Mouse (Mus musculus) embryonic fibroblast, embryonic 13.5 days (primary cell): ENCODE results near the gene Prkcd. TPM values are rescaled to one million over a fixed set of nuclear protein-coding genes. Genes with fewer than 3 reads are reported as not detected.

Experiments used
- H3K27ac ChIP-seq: 2 replicates; pipeline ENCODE4 v1.5.1; 2012; ENCODE audit warnings: low read length, control low read depth, inconsistent platforms; ENCODE audit not compliant: insufficient read depth
- H3K4me1 ChIP-seq: 2 replicates; pipeline ENCODE4 v1.6.1; 2011; ENCODE audit warnings: low read length; ENCODE audit not compliant: control insufficient read depth, insufficient read depth
- H3K4me3 ChIP-seq: 2 replicates; pipeline ENCODE4 v1.5.1; 2011; ENCODE audit warnings: mild to moderate bottlenecking, control low read depth, low read length; ENCODE audit not compliant: insufficient read depth
- CTCF ChIP-seq: IDR thresholded peaks from 2 replicates; pipeline ENCODE4 v1.5.1; 2011; ENCODE audit warnings: mild to moderate bottlenecking, control low read depth, low read length, moderate library complexity, borderline replicate concordance; ENCODE audit not compliant: insufficient read depth
- POLR2A ChIP-seq: IDR thresholded peaks from 2 replicates; pipeline ENCODE4 v1.6.1; 2011; ENCODE audit warnings: low read depth, mild to moderate bottlenecking, control low read depth, low read length, moderate library complexity
- polyA plus RNA-seq: library from polyadenylated mRNA; stranded (reverse); fragments of >200 nt; gene quantifications from 2 replicates; pipeline ENCODE4 v1.2.4, GENCODE M21; 2011; ENCODE audit warnings: low read depth; ENCODE audit not compliant: missing spikeins, insufficient read length

The Prkcd gene
- polyA plus RNA-seq, 1 experiment: 56.9 TPM

DNA sequence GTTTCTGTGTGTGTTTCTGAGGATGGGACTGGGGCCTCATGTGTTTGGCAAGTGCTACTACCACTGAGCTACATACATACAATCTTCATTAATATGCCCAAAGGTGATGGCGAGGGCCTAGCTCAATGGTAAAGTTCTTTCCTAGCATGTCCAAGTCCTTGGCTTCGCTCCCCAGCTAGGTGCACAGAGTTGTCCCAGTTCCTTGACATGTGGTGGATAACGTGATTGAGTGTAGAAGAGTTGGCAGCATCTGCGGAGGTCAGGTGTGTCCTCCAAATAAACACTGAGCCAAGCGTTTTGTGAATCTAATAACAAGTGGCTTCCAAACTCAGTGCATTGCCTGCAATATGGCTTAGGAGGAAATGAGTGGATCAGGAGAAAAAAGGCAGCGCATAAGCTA lies 59.7 kb downstream of the Prkcd start:
- no peak overlapping the region for H3K4me3 ChIP-seq
- TF ChIP-seq POLR2A (no peak), CTCF (no peak)
- H3K4me1 ChIP-seq: peaks cover 4% of the 10 kb centered on the region
- H3K27ac ChIP-seq: no peak overlapping the region

DNA sequence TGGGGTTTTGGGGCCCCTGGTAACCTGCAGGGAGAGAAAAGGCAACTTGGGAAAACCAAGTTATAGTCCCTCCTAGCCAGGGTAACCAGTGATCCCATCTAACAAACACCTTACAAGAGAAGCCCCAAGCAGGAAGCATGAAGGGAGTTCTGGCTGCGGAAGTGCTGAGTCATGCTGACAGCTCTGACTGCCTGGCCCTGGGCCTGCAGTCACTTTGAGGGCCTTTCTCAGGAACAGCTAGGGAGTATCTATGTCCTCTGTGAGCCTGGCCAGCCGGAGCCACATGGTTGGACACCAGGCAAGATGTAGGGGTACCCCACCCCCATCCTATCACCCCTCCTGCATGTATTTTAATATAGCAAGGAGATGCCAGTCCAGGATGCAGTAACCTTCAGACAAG lies 61.6 kb downstream of the Prkcd start:
- Histone ChIP-seq H3K27ac (peak overlapping the region; percentile 62), H3K4me3 (no peak overlapping the region), H3K4me1 (peaks cover 4% of the 10 kb centered on the region; the same call in 1 of the 2 replicates)
- TF ChIP-seq POLR2A (no peak), CTCF (no peak)

DNA sequence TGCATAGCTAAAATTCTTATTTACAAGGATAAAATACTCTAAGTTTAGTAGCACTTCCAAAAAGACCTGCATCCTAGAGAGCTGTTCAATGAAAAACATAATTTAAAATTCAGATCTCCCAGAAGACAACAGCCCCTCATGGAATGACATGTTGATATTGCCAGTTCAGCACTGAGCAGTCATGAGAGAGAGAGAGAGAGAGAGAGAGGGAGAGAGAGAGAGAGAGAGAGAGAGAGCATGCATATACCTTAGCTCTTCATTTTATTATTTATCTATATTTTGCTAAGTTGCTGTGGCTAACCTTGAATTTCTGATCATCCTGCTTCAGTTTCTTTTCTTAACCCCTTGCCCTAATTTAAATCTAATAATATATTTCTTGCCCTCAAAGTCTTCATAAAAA lies 63.7 kb downstream of the Prkcd start:
- H3K4me3 ChIP-seq: no peak overlapping the region

DNA sequence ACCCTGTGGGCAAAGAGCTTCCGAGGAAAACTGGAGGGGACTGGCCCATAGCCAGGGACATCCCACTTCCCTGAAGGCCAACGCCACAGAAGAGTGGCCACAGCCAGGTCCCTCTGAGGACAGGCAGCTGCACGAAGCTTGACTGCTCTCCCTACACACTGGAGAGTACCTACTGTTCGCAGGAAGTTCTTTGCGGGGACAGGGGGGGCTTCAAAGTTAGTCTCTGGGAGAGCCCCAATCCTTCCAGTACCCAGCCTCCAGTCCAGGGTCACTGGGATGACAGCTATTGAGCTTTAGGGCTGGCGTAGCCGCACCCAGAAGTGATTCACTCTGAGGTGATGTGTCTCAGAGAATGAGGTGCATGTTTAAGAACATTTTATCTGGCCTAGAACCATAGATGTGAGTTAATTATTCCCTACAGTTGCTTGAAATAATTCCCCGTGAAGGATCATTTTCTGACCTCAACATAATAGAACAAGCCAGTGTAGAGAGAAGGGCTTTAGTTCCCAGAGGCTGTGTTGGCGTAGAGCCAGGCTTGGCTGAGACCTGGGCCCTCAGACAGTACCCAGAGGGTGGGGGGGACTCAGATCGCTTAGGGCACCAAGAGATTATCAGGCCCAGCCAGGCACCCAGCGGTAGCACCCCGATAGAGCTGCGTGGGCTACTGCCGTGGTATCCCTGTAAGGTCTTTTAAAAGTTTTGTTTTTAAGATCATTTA lies 64.4 kb downstream of the Prkcd start:
- Histone ChIP-seq H3K27ac (no peak overlapping the region), H3K4me3 (no peak overlapping the region), H3K4me1 (peaks cover 4% of the 10 kb centered on the region; the same call in 1 of the 2 replicates)
- TF ChIP-seq CTCF (no peak), POLR2A (no peak)

More for the DNA sequence above, 63.7 kb downstream of the Prkcd start:
- Histone ChIP-seq H3K4me1 (peaks cover 4% of the 10 kb centered on the region; the same call in 1 of the 2 replicates), H3K27ac (no peak overlapping the region)
- no peak for TF ChIP-seq CTCF
- no peak for TF ChIP-seq POLR2A

DNA sequence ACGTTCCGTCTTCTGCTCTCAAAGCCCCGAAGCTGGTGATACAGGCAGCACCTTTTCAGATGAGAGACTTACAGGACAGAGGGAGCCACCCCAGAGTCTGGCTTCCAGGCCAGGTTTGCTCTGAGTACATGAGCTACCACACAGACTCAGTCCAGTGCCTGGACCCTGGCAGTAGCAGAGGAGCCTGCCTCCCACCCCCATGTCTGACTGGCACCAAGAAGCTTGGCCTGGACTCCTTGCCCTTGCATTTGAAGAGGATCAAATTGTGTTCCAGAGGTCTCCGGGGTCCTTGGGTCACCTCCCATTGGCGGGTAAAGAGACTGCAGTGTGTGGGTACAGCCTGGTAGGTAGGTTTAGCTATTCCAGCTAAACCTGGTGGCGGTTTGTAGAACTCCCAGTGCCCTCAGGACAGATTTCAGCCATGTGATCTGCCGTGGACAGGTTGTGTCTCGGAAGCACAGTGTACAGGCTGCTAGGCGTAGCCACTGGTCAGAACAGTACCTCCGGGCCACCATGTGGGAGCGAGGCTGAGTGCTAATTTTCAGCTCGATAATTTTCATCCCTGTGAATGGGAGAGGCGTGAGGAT lies 65.1 kb downstream of the Prkcd start:
- Histone ChIP-seq H3K27ac (no peak overlapping the region), H3K4me1 (peaks cover 4% of the 10 kb centered on the region; the same call in 1 of the 2 replicates), H3K4me3 (no peak overlapping the region)
- TF ChIP-seq CTCF (no peak), POLR2A (no peak)

DNA sequence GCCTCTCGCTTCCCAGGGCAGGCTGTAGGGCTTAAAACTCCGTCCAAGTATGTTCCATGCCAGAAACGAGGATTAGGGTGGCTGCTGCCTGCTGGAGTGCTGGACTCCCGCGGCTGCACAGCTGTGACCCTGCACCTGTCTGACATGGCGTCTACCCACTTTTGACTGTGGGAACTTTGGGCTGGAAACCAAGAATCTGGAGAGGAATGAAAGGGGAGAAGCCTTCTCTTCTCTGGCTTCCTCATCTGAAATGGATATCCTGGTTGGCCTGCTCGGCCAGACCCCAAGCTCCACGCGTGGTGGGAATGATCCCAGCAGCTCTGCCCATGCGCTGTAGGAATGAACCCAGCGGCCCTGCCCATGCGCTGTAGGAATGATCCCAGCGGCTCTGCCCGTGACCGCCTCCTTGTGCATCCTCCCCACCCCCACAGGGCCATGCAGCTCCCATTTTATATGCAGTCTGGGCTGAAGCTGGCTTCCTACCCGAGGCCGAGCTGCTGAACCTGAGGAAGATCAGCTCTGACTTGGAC lies 66.6 kb downstream of the Prkcd start:
- Histone ChIP-seq H3K27ac (no peak overlapping the region), H3K4me3 (no peak overlapping the region), H3K4me1 (peaks cover 2% of the 10 kb centered on the region; the same call in 1 of the 2 replicates)
- TF ChIP-seq CTCF (no peak), POLR2A (no peak)

- H3K4me3 ChIP-seq: no peak overlapping the region
- no peaks in the 10 kb centered on the region for H3K4me1 ChIP-seq
- no peak overlapping the region for H3K27ac ChIP-seq
- TF ChIP-seq CTCF (no peak), POLR2A (no peak)
These were observed 68.3 kb downstream of the Prkcd start for GRCm38 (mm10) chr14:30557730-30558129.

DNA sequence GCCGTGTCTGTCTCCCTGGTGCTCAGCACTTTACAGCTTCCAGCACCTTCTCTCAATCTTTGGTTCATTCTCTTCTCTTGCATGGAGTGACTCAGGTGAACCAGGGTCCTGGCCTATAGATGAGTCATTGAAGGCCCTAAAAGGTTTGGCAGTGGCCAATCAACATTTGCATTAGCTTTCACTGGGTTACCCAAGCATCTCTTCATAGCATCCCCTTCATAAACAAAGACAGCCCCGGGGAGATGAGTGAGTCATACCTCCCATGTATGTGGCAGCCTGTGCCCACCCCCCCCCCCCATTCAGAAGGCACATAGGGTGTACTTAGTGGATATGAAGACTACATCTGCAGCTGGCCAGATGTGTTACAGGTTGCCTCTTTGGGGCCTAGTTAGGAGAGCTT lies 69.4 kb downstream of the Prkcd start:
- Histone ChIP-seq H3K27ac (no peak overlapping the region), H3K4me1 (peaks cover 1% of the 10 kb centered on the region; the same call in 1 of the 2 replicates), H3K4me3 (no peak overlapping the region)
- TF ChIP-seq CTCF (no peak), POLR2A (no peak)

- TF ChIP-seq POLR2A (no peak), CTCF (no peak)
These were observed 72.8 kb downstream of the Prkcd start for GRCm38 (mm10) chr14:30553185-30553584.

DNA sequence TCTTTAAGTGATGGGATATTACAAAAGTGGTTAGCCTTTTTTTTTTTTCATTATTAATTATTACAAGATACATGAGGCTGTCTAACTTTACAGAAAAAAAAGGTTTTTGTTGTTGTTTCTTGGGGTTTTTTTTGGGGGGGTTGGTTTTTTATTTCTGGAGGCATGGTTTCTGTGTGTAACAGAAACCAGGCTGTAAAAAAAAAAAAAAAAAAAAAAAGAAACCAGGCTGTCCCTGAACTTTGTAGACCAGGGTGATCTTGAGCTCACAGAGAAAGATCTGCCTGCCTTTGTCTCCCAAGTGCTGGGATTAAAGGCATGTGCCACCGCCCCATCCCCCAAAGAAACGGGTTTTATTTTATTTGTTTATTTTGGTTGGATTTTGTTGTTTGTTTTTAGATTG lies 74.0 kb downstream of the Prkcd start:
- Histone ChIP-seq H3K4me3 (no peak overlapping the region), H3K4me1 (peaks cover 16% of the 10 kb centered on the region), H3K27ac (no peak overlapping the region)
- TF ChIP-seq POLR2A (no peak), CTCF (no peak)

More at GRCm38 (mm10) chr14:30553185-30553584, 72.8 kb downstream of the Prkcd start:
- Histone ChIP-seq H3K4me1 (peaks cover 13% of the 10 kb centered on the region), H3K4me3 (no peak overlapping the region), H3K27ac (no peak overlapping the region)

GRCm38 (mm10) chr14:30551509-30551908 lies 74.5 kb downstream of the Prkcd start:
- Histone ChIP-seq H3K4me3 (peak overlapping the region; percentile 62), H3K4me1 (peaks cover 16% of the 10 kb centered on the region), H3K27ac (no peak overlapping the region)
- TF ChIP-seq POLR2A: no peak
- no peak for TF ChIP-seq CTCF
